Mouse (Mus musculus): Measurements from ENCODE around the gene Sbk1. TPM values are rescaled to one million over a fixed set of nuclear protein-coding genes. Genes with fewer than 3 reads are reported as not detected.

Sbk1 gene
- polyA plus RNA-seq, 1 experiment from 2014 or later, result 5.2 TPM

DNA sequence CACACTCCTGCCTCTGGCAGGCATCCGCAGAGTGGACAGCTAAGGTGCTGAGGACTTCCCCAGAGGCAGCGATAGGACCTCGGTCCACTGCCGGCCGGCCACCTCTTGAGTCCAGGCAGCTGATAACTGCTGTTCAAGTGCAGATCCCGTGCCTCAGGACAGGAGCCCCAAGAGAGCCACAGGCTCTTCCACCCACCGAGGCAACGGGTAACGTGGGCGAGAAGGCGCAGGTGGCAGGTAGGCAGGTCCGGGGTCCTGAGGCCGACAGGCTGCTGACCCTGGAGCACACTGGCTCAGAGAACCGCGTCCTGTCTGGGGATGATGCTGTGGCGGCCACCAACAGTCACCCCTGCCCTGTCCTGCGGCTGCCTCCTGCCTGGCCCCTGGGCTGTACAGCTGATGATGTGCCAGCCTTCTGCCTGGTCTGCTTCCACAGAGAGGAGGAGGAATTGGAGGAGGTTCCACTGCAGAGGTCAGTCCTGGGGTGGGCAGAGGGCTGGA is 23.7 kb upstream of the Sbk1 start:
- Histone ChIP-seq H3K4me2 (ENCODE audit: low read depth, low read length) (no peak overlapping the region), H3K27me3 (ENCODE audit: insufficient read depth, low read length) (no peaks in the 10 kb centered on the region), H3K4me3 (ENCODE audit: low read depth, low read length) (no peak overlapping the region), H3K27ac (ENCODE audit: low read depth) (no peak overlapping the region), H3K36me3 (replicated peaks; ENCODE audit: insufficient read depth, low read length) (no peaks in the 10 kb centered on the region), H3K9ac (replicated peaks) (no peak overlapping the region), H3K4me1 (ENCODE audit: insufficient read depth) (no peaks in the 10 kb centered on the region; the same call in 1 of the 2 replicates), H3K9me3 (ENCODE audit: low read length) (no peaks in the 10 kb centered on the region)
- no peak for DNase-seq
- ATAC-seq, result no peak
- TF ChIP-seq EP300 (IDR thresholded peaks at IDR 0.05; ENCODE audit: low read depth) (no peak), CTCF (IDR thresholded peaks at IDR 0.05; ENCODE audit: low read depth) (no peak)
- 53% methylated on average over 15 of the region's 17 CpGs for WGBS (ENCODE audit: insufficient replicate concordance)

DNA sequence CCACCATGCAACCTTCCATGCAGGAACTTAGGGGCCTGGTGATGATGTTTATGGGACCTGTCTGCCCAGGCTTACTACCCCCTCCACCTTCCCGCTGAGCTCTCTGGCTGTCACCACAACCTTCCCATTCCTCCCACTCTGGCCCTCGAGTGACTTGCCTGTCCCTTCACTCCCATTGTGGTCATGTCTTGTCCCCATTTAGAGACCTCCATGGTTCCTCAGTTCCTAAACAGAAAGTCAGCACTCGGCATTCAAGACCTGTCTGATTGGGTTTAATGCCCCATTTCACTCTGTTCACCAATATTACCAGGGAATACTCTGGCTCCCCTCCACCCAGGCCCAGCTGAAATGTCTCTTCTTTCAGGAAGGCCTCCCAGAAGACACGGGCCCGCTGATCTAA is 23.3 kb upstream of the Sbk1 start:
- H3K9ac ChIP-seq (replicated peaks), result no peak overlapping the region
- 68% methylated on average over 5 of the region's 5 CpGs for WGBS (ENCODE audit: insufficient replicate concordance)
- H3K4me2 ChIP-seq (ENCODE audit: low read depth, low read length), result no peak overlapping the region
- H3K36me3 ChIP-seq (replicated peaks; ENCODE audit: insufficient read depth, low read length), result no peaks in the 10 kb centered on the region
- H3K4me1 ChIP-seq (ENCODE audit: insufficient read depth), result no peaks in the 10 kb centered on the region
- H3K4me3 ChIP-seq (ENCODE audit: low read depth, low read length), result no peak overlapping the region
- no peaks in the 10 kb centered on the region for H3K27me3 ChIP-seq (ENCODE audit: insufficient read depth, low read length)
- H3K9me3 ChIP-seq (ENCODE audit: low read length), result no peaks in the 10 kb centered on the region
- no peak overlapping the region for H3K27ac ChIP-seq (ENCODE audit: low read depth)
- ATAC-seq (no peak), DNase-seq (no peak)
- TF ChIP-seq EP300 (IDR thresholded peaks at IDR 0.05; ENCODE audit: low read depth) (no peak), CTCF (IDR thresholded peaks at IDR 0.05; ENCODE audit: low read depth) (no peak)

GRCm38 (mm10) chr7:126249986-126250385 is 22.4 kb upstream of the Sbk1 start:
- no peaks in the 10 kb centered on the region for H3K4me1 ChIP-seq (ENCODE audit: insufficient read depth)
- H3K36me3 ChIP-seq (replicated peaks; ENCODE audit: insufficient read depth, low read length), result no peaks in the 10 kb centered on the region
- no peak overlapping the region for H3K9ac ChIP-seq (replicated peaks)
- ATAC-seq, result no peak
- WGBS (ENCODE audit: insufficient replicate concordance), result 76% methylated on average over 3 of the region's 3 CpGs
- DNase-seq, result no peak
- H3K4me2 ChIP-seq (ENCODE audit: low read depth, low read length), result no peak overlapping the region
- H3K27ac ChIP-seq (ENCODE audit: low read depth), result no peak overlapping the region
- no peaks in the 10 kb centered on the region for H3K27me3 ChIP-seq (ENCODE audit: insufficient read depth, low read length)
- no peak overlapping the region for H3K4me3 ChIP-seq (ENCODE audit: low read depth, low read length)
- no peaks in the 10 kb centered on the region for H3K9me3 ChIP-seq (ENCODE audit: low read length)
- no peak for TF ChIP-seq CTCF (IDR thresholded peaks at IDR 0.05; ENCODE audit: low read depth)
- no peak for TF ChIP-seq EP300 (IDR thresholded peaks at IDR 0.05; ENCODE audit: low read depth)

DNA sequence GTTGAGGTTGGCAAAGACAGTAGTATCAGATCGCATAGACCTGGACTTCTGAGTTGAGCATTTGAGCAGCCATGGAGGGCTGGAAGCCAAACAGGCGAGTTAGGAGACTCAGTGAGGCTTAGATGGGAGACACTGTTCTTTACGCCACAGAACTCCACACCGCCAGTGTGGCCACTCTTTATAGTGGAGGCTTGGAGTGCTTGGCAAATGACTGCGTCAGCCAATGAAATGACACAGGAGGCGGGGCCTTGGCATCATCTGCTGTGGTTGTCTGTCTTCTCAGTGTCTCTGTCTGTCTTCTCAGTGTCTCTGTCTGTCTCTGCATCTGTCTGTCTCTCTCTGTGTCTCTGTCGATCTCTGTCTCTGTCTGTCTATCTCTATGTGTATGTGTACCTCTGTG is 21.9 kb upstream of the Sbk1 start:
- no peaks in the 10 kb centered on the region for H3K4me1 ChIP-seq (ENCODE audit: insufficient read depth)
- H3K27me3 ChIP-seq (ENCODE audit: insufficient read depth, low read length), result no peaks in the 10 kb centered on the region
- DNase-seq (no peak), ATAC-seq (no peak)
- no peaks in the 10 kb centered on the region for H3K9me3 ChIP-seq (ENCODE audit: low read length)
- no peak overlapping the region for H3K27ac ChIP-seq (ENCODE audit: low read depth)
- no peaks in the 10 kb centered on the region for H3K36me3 ChIP-seq (replicated peaks; ENCODE audit: insufficient read depth, low read length)
- TF ChIP-seq EP300 (IDR thresholded peaks at IDR 0.05; ENCODE audit: low read depth) (no peak), CTCF (IDR thresholded peaks at IDR 0.05; ENCODE audit: low read depth) (no peak)
- H3K4me2 ChIP-seq (ENCODE audit: low read depth, low read length), result no peak overlapping the region
- no peak overlapping the region for H3K9ac ChIP-seq (replicated peaks)
- WGBS (ENCODE audit: insufficient replicate concordance), result 67% methylated on average over 7 of the region's 7 CpGs
- H3K4me3 ChIP-seq (ENCODE audit: low read depth, low read length), result no peak overlapping the region

GRCm38 (mm10) chr7:126251698-126252097 is 20.7 kb upstream of the Sbk1 start:
- Histone ChIP-seq H3K9ac (replicated peaks) (no peak overlapping the region), H3K4me2 (ENCODE audit: low read depth, low read length) (no peak overlapping the region), H3K36me3 (replicated peaks; ENCODE audit: insufficient read depth, low read length) (no peaks in the 10 kb centered on the region), H3K4me1 (ENCODE audit: insufficient read depth) (no peaks in the 10 kb centered on the region), H3K27ac (ENCODE audit: low read depth) (no peak overlapping the region), H3K4me3 (ENCODE audit: low read depth, low read length) (no peak overlapping the region), H3K27me3 (ENCODE audit: insufficient read depth, low read length) (no peaks in the 10 kb centered on the region), H3K9me3 (ENCODE audit: low read length) (no peaks in the 10 kb centered on the region)
- no peak for ATAC-seq
- DNase-seq, result no peak
- 64% methylated on average over 3 of the region's 3 CpGs for WGBS (ENCODE audit: insufficient replicate concordance)
- no peak for TF ChIP-seq CTCF (IDR thresholded peaks at IDR 0.05; ENCODE audit: low read depth)
- no peak for TF ChIP-seq EP300 (IDR thresholded peaks at IDR 0.05; ENCODE audit: low read depth)

- ATAC-seq, result no peak
- DNase-seq, result no peak
- H3K4me2 ChIP-seq (ENCODE audit: low read depth, low read length), result no peak overlapping the region
- no peaks in the 10 kb centered on the region for H3K36me3 ChIP-seq (replicated peaks; ENCODE audit: insufficient read depth, low read length)
- no peaks in the 10 kb centered on the region for H3K27me3 ChIP-seq (ENCODE audit: insufficient read depth, low read length)
- H3K4me1 ChIP-seq (ENCODE audit: insufficient read depth), result no peaks in the 10 kb centered on the region
- no peak for TF ChIP-seq EP300 (IDR thresholded peaks at IDR 0.05; ENCODE audit: low read depth)
- no peak for TF ChIP-seq CTCF (IDR thresholded peaks at IDR 0.05; ENCODE audit: low read depth)
- H3K4me3 ChIP-seq (ENCODE audit: low read depth, low read length), result no peak overlapping the region
- WGBS (ENCODE audit: insufficient replicate concordance), result 86% methylated on average over 5 of the region's 5 CpGs
- H3K9me3 ChIP-seq (ENCODE audit: low read length), result no peaks in the 10 kb centered on the region
- no peak overlapping the region for H3K27ac ChIP-seq (ENCODE audit: low read depth)
- no peak overlapping the region for H3K9ac ChIP-seq (replicated peaks)
These were observed 20.2 kb upstream of the Sbk1 start for GRCm38 (mm10) chr7:126252230-126252629.
